In genomic region chr5:139835706-139836105, GRCm38 (mm10) we compare ENCODE assay signal across 50 mouse cellular contexts. TPM values are rescaled to one million over a fixed set of nuclear protein-coding genes. Genes with fewer than 3 reads are reported as not detected.
"Had no signal": no experiment of that assay in that cellular context is flagged by ENCODE, and none has a peak within 500 bp of the region (broad histone marks: within the 10 kb centered on the region; RNA-seq: fewer than 3 reads in every experiment).

No protein-coding gene starts in this region.

- ATAC-seq: hindbrain, embryonic 16.5 days; hindbrain, postnatal 0 days; inflammation-experienced regulatory T-cells, adult 6 months; intestine, embryonic 15.5 days; intestine, embryonic 16.5 days; intestine, postnatal 0 days had no signal

- H3K36me3 ChIP-seq: heart, embryonic 10.5 days; heart, embryonic 12.5 days; heart, embryonic 13.5 days; heart, embryonic 15.5 days; hindbrain, embryonic 10.5 days; hindbrain, embryonic 12.5 days; hindbrain, embryonic 13.5 days; hindbrain, embryonic 15.5 days; intestine, embryonic 15.5 days; kidney, embryonic 15.5 days had no signal

- H3K27me3 ChIP-seq: hindbrain, embryonic 12.5 days; hindbrain, embryonic 15.5 days; intestine, embryonic 15.5 days; kidney, embryonic 15.5 days had no signal

- DNase-seq: heart, postnatal 10 days; heart, postnatal 14 days; heart, postnatal 36 days; heart, postnatal 4 days; kidney, adult 11 months; kidney, adult 18-20 months; kidney, adult 2 months; kidney, adult 8-10 months; kidney, adult 9 months; kidney, postnatal 10 days; kidney, postnatal 14 days; kidney, postnatal 25 days; kidney, postnatal 36 days; kidney, postnatal 4 days; layer of hippocampus, adult 9-11 months; layer of hippocampus, postnatal 36 days had no signal

- H3K27ac ChIP-seq: heart, embryonic 10.5 days; heart, embryonic 13.5 days; heart, embryonic 15.5 days; hindbrain, embryonic 10.5 days; hindbrain, embryonic 12.5 days; hindbrain, embryonic 13.5 days; hindbrain, embryonic 14.5 days; hindbrain, embryonic 15.5 days; hindbrain, postnatal 0 days; intestine, embryonic 15.5 days; kidney, embryonic 15.5 days; kidney, postnatal 0 days; layer of hippocampus, adult 2 months had no signal

- H3K4me1 ChIP-seq: heart, embryonic 10.5 days; heart, embryonic 12.5 days; heart, embryonic 13.5 days; heart, embryonic 15.5 days; hindbrain, embryonic 15.5 days; intestine, embryonic 15.5 days; kidney, embryonic 15.5 days had no signal

- H3K4me3 ChIP-seq: heart, embryonic 10.5 days; heart, embryonic 12.5 days; heart, embryonic 13.5 days; heart, embryonic 15.5 days; hindbrain, embryonic 10.5 days; hindbrain, embryonic 12.5 days; hindbrain, embryonic 13.5 days; hindbrain, embryonic 15.5 days; intestine, embryonic 15.5 days; kidney, embryonic 15.5 days; layer of hippocampus, adult 2 months had no signal

- H3K9ac ChIP-seq: heart, embryonic 12.5 days; heart, embryonic 13.5 days; heart, embryonic 15.5 days; hindbrain, embryonic 12.5 days; hindbrain, embryonic 13.5 days; hindbrain, embryonic 14.5 days; hindbrain, embryonic 15.5 days; intestine, embryonic 15.5 days; kidney, embryonic 15.5 days had no signal

RNA-seq across cellular contexts. Expression of gene Gm26938, which starts 9.5 kb away (rescaled TPM):
- total RNA-seq: heart, postnatal 10 days; heart, postnatal 14 days; heart, postnatal 25 days; heart, postnatal 36 days; heart, postnatal 4 days; hematopoietic stem cell, adult 5-6 weeks; hindbrain, postnatal 0 days; layer of hippocampus, adult 18-20 months; layer of hippocampus, adult 2 months; layer of hippocampus, adult 8-10 months; layer of hippocampus, postnatal 10 days; layer of hippocampus, postnatal 14 days; layer of hippocampus, postnatal 25 days; layer of hippocampus, postnatal 36 days; left cerebral cortex, adult 18-20 months had no signal
- polyA plus RNA-seq: heart, embryonic 10.5 days; heart, embryonic 11.5 days; heart, embryonic 12.5 days; heart, embryonic 13.5 days; heart, embryonic 14.5 days; heart, embryonic 15.5 days; heart, embryonic 16.5 days; heart, postnatal 0 days; hindbrain, embryonic 10.5 days; hindbrain, embryonic 11.5 days; hindbrain, embryonic 12.5 days; hindbrain, embryonic 13.5 days; hindbrain, embryonic 15.5 days; hindbrain, embryonic 16.5 days; hindbrain, postnatal 0 days; inflammation-experienced regulatory T-cells, adult 6 months; intestine, embryonic 14.5 days; intestine, embryonic 16.5 days; intestine, postnatal 0 days; kidney, adult 2 months; kidney, embryonic 14.5 days; kidney, embryonic 15.5 days; kidney, postnatal 0 days; large intestine, adult 2 months had no signal

RNA-seq across cellular contexts. Expression of gene Tmem184a, which starts 16.0 kb away (rescaled TPM):
- total RNA-seq: heart, postnatal 36 days had no signal
- polyA plus RNA-seq: hindbrain, embryonic 14.5 days had no signal
